Mouse (Mus musculus) layer of hippocampus, postnatal 14 days (tissue): Measurements from ENCODE around the gene Ifitm7. TPM values are rescaled to one million over a fixed set of nuclear protein-coding genes. Genes with fewer than 3 reads are reported as not detected.

Experiments
- DNase-seq, 2 experiments: peaks; one replicate each; pipeline ENCODE4 v3.0.0; 2021 to 2022; ENCODE audit warnings: low spot score in 2 of 2, mixed read lengths in 1 of 2
- long read RNA-seq, 2 experiments: library from polyadenylated mRNA; stranded (forward); transcript quantifications; one replicate each; pipeline ENCODE4 v2.0.0; 2021
- total RNA-seq, 2 experiments: library from RNA; stranded (reverse); gene quantifications; 2 replicates each; pipeline ENCODE4 v1.2.3; 2021

The Ifitm7 gene
- 1 to 10 TPM; 2.2 to 2.5 TPM for total RNA-seq
- long read RNA-seq, experiment 1, partial matches to known transcripts: 0 of 1 reads
- long read RNA-seq, experiment 1, other reads (novel, unspliced or antisense): 1 of 1 reads
- long read RNA-seq, experiment 2: 0 reads

GRCm38 (mm10) chr16:13986574-13987478 lies at the start of gene Ifitm7, which contains the start of gene 2900011O08Rik:
Gene Ifitm7 (minus strand): TSS chr16:13986888.
Gene 2900011O08Rik (plus strand): TSS chr16:13986604.
- peak; percentile 69 to 76 for DNase-seq

GRCm38 (mm10) chr16:14033076-14033475 lies 46.4 kb upstream of the Ifitm7 start:
- DNase-seq: no peak

GRCm38 (mm10) chr16:14030650-14031049 lies 44.0 kb upstream of the Ifitm7 start:
- no peak for DNase-seq

GRCm38 (mm10) chr16:14029851-14030250 lies 43.2 kb upstream of the Ifitm7 start:
- DNase-seq: no peak

GRCm38 (mm10) chr16:14029072-14029471 lies 42.4 kb upstream of the Ifitm7 start:
- DNase-seq: no peak

GRCm38 (mm10) chr16:14025091-14025990 lies 38.7 kb upstream of the Ifitm7 start:
- DNase-seq: peak in 1 of 2 experiments; percentile 26

GRCm38 (mm10) chr16:14021166-14021822 lies 34.6 kb upstream of the Ifitm7 start:
- no peak for DNase-seq

GRCm38 (mm10) chr16:14017306-14017705 lies 30.6 kb upstream of the Ifitm7 start:
- no peak for DNase-seq

GRCm38 (mm10) chr16:14009966-14010365 lies 23.3 kb upstream of the Ifitm7 start:
- DNase-seq: no peak

- DNase-seq: no peak
Observed at GRCm38 (mm10) chr16:14008708-14009107, 22.0 kb upstream of the Ifitm7 start.

- no peak for DNase-seq
Observed at GRCm38 (mm10) chr16:14008081-14008480, 21.4 kb upstream of the Ifitm7 start.

- DNase-seq: no peak
Observed at GRCm38 (mm10) chr16:14005266-14005665, 18.6 kb upstream of the Ifitm7 start.

GRCm38 (mm10) chr16:14004726-14005125 lies 18.0 kb upstream of the Ifitm7 start:
- no peak for DNase-seq

GRCm38 (mm10) chr16:14004170-14004569 lies 17.5 kb upstream of the Ifitm7 start:
- no peak for DNase-seq

- DNase-seq: no peak
Observed at GRCm38 (mm10) chr16:14003386-14004130, 16.9 kb upstream of the Ifitm7 start.

- no peak for DNase-seq
Observed at GRCm38 (mm10) chr16:13994502-13994901, 7.8 kb upstream of the Ifitm7 start.

GRCm38 (mm10) chr16:13994076-13994475 lies 7.4 kb upstream of the Ifitm7 start:
- DNase-seq: no peak

GRCm38 (mm10) chr16:13992518-13993248 lies 6.0 kb upstream of the Ifitm7 start:
- no peak for DNase-seq

- peak in 1 of 2 experiments; percentile 22 for DNase-seq
Observed at GRCm38 (mm10) chr16:13986197-13986573, 503 bp downstream of the Ifitm7 start.

- no peak for DNase-seq
Observed at GRCm38 (mm10) chr16:13983161-13983560, 3.5 kb downstream of the Ifitm7 start.
